Mouse (Mus musculus) adrenal gland, adult (tissue): ENCODE data around the gene Dcst1.

Source experiments
- DNase-seq, 2 experiments: peaks; one replicate each; pipeline ENCODE4 v3.0.0; 2022 to 2023; ENCODE audit warnings: low spot score in 1 of 2; ENCODE audit not compliant: inconsistent age in 2 of 2

The Dcst1 gene

DNA sequence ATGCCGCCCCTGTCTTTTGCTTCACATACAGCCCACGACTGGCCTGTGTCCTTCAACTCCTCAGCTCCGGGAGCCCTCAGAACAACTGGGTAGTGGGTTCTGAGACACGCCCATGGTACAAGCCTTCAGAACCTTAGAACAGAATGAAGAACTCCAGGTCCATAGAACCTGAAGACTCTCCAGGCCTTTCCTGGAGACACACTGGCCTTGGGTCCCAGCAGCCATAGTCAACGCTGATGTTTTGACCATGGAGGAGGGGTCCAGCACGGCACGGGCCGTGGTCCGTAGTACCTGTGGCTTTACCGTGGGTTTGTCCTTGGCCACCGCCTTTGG is at the start of gene Dcst1:
TSS of gene Dcst1 (minus strand) at position 101 of the 333 bp plus-strand sequence.
- no peak for DNase-seq

DNA sequence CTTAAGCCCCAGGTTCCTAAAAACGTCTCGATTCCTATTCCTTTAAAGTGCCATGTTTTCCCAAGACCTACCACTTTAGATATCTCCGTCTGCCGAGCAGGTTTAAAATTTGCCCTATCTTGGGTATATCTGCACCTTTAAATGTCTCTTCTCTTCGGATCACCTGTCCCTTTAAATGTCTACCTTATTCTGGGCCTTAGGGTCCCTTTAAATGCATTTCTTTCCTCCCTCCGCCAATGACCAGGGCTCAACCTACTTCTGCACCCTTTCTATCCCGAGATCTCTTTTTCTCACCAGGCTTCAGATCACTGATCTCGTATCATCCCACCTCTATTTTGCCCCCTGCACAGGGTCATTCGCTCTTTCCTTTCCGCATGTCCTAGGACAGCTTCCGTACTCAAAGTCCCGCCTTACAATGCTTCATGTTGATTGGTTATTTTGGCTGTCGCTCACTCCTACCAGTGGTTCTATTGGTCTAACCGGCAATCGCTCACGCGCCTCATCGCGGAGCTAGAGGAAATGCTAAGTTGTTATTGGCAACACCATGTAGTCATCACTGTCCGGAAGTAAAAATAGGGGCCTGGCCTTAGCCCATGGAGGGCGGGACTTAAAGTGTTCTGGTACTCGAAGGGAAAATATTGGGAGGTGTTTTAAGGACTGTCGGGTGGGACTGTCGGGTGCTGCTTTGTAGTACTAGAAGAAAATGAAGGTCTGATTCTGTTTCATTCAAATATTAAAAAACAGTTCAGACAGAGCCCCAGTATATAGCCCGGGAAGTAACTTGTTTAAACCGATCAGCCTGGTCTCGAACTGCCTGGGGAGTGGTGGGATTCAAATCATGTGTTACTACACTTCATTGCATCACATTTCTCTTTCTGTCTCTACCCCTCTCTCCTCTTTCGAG is 46.7 kb upstream of the Dcst1 start, which contains the start of gene Flad1:
TSS of gene Flad1 (minus strand) at position 381 of the 904 bp plus-strand sequence.
- peak; percentile 98 to 100 for DNase-seq

DNA sequence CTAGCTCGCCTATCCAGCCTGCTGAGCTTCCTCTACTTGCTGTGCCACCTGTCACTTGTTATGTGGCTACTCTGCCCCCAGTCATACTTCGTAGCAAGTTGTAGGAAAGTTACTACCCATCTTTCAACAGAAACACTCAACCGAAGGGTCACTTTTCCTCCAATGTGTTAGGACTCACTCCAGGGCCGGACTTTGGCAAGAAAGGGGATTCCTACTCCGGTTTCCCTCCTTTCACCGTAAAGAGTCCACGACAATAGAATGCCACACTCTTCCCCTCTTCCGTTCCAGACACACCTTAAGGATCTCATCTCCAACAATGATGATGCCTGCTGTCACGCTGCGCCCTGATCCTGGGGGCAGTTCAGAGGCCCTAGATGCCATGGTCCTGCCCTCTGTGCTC is 45.8 kb upstream of the Dcst1 start:
- DNase-seq: peak in 1 of 2 experiments; percentile 51

GRCm38 (mm10) chr3:89409701-89410100 is 44.6 kb upstream of the Dcst1 start:
- DNase-seq: no peak

- no peak for DNase-seq
Measured at GRCm38 (mm10) chr3:89408448-89408847, 43.4 kb upstream of the Dcst1 start.

GRCm38 (mm10) chr3:89406887-89407286 is 41.8 kb upstream of the Dcst1 start:
- no peak for DNase-seq

DNA sequence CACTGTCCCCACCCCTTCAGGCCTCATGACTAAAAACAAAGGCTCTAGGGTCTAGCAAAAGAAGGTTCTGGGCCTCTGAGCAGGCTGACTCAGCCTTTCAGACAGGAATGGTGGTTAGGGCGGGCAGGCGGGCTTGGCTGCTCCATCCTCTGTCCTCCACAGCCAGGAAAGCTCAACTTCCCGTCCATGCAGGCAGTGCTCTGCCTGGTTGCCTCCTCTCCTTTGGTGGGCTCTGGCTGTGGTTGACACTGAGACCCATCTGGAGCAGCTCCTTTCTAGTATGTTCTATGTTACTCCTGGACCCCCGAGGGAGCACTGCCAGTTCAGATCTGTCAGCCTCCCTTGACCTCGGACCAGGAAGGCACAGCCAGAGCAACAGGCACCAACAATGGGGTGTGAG is 37.6 kb upstream of the Dcst1 start, which contains the start of gene Lenep:
TSS of gene Lenep (minus strand) at position 101 of the 400 bp plus-strand sequence.
- DNase-seq: no peak

DNA sequence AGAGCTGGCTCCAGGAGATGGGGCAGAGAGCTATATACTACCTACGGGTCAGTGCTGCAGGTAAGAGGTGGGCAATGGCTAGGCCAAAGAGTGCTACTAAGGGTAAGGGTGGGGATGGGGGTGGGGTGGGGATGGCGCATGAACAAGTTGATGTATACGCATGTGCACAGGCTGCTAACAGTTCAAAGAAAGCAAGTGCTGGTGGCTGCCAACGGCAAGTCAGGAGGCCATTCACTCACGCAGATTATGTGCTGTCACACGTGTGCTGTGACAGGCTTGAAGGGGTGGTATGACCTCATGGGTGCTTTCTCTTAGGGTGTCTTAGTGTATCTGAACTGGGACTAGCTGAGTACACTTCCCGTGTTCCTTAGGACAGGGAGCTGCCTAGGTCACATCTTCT is 36.3 kb upstream of the Dcst1 start:
- DNase-seq: no peak

DNA sequence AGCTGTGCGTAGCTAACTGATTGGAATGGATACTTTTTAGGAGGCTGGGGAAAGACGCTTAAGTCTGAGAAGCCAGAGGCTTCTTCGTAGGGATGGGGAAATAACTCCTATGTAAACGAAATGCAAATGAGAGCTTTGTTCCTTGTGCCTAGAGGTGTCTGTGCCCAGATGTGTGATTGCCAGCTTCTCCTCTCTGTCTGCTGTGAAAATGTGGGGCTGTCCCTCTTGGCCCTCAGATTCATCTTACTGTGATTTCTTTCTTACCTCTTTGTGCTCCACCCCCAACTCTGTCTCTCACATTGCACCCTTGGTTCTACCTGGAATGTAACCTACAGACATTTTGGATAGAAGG is 31.6 kb upstream of the Dcst1 start:
- no peak for DNase-seq

DNA sequence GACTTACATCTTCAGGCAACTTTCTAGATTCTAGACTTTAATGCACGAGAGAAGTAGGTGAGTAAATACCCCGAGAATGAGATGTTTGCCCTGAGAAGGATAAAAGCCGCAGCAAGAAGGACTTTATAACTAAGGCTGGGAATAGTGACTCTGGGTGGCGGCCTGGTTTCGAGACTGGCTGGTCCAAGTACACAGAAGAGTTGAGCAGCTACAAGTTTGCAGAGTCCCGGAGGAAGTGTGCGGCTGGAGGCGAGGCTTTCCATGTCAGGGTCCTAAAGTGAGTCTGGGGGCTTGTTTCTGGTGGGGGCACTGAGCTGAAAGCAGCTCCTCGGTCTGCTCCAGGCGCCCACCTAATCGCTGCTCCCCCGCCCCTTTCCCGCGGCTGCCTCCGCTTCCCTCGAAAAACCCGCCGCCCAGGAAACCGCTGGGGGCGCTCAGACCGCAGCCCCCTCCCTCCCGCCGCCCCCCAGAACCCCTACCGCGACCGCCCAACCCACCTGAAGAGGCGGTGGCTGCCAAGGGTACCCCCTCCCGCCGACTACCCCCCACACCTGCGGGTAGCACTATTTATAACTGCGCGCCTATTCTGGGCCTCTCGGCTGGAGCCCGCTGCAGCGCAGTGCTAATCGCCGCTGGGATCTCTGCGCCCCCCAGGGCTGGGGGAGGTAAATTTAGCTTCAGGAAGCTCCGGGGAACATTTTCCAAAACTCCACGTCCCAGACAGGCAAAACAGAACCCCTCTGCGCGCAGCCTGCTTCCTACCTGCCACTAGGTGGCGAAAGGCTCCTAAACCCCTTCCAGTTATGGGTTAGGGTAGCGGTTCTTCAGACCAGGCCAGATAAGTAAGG is 31.0 kb upstream of the Dcst1 start:
- peak; percentile 79 to 94 for DNase-seq

GRCm38 (mm10) chr3:89395419-89395805 is 30.4 kb upstream of the Dcst1 start:
- DNase-seq: peak in 1 of 2 experiments; percentile 57

- peak; percentile 90 to 96 for DNase-seq
Measured at GRCm38 (mm10) chr3:89394894-89395256, 29.8 kb upstream of the Dcst1 start.

GRCm38 (mm10) chr3:89394006-89394893 is 29.2 kb upstream of the Dcst1 start, which contains the start of gene Zbtb7b:
TSS of gene Zbtb7b (minus strand) at chr3:89394776.
- peak; percentile 93 to 96 for DNase-seq

- peak; percentile 99 to 100 for DNase-seq
Measured at GRCm38 (mm10) chr3:89393605-89394004, 28.6 kb upstream of the Dcst1 start.

- peak; percentile 71 to 86 for DNase-seq
Measured at GRCm38 (mm10) chr3:89392871-89393311, 27.8 kb upstream of the Dcst1 start.

DNA sequence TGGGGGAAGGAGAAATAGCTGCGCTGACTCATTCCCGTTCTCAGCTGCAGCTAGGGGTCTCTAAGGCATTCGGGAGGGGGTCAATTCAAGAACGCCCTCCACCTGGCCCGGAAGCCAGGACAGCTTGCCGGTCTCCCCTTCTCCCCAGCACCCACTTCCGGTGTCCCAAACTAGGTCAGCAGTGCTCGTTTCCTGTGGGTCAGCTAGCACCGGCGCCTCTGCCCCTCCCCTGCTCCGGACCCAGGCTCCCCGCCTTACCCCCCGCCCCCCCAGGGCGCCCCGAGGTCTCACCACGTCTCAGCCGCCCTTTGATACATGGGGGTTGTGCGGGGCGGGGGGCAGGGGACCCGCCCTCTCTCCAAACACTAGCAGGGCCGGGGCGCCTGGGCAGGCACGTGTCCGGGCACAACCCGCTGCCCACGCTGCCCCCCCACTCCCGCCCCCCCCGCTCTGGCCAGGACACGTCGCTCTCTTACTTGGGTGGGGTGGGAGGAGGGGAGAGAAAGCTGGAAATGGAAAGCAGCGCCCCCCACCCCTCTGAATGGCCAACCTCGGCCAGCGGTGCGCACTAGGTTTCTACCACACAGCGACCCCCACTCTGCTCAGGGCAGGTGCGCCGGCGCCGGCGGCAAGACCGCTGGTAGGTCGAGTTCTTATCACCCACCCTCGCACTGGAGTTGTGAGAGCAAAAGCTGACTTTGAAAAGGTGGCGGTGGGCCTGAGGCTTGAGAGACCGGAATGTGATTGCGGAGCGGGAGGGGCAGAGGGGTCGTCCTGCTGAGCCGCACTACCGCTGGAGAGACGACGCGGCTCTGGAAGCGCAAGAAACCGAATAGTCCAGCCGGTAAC is 26.8 kb upstream of the Dcst1 start:
- DNase-seq: peak; percentile 87 to 95

DNA sequence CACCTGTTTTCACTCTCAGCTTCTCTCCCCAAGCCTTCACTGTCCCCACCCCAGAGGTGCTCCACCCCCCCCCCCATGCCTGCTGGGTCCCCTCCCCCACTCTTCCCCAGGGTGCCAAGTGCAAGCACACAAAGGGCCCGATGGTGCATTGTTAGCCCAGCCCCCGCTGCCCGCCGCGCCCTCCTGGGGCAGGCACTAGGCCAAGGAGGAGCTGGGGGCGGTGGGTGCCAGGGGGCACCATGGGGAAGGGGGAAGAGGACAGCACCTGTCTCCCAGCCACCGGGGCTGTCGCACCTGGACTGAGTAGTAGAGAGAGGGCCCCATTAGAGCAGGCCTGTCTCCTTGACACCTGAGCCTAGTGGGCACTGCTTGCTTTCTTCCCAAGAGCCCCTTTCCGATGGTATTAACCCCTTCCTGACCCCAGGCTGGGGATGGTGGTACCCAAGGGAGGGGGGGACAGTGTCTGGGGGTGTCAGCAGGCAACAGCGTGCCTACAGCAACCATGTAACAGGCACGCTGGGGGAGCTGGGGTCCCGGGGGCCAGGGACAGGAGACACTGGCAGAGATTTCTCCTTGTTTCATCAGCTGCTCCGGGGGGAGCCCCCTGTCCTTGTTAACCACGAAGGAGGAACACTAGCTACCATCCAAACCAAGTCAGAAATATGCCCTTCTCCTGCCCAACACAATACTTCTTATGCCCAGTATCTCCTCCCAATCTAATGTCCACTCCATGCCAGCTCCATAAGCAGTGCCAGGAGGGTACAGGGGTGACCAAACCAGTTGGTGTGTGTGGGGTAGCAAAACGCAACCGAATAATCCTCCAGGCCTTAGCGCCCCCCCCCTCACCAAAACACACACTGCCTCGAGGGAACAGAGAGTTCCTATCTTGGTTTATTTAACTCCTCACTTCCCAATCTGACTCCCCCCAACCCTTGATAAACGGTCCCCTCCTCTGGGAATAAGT is 25.9 kb upstream of the Dcst1 start:
- DNase-seq: peak; percentile 61 to 82

DNA sequence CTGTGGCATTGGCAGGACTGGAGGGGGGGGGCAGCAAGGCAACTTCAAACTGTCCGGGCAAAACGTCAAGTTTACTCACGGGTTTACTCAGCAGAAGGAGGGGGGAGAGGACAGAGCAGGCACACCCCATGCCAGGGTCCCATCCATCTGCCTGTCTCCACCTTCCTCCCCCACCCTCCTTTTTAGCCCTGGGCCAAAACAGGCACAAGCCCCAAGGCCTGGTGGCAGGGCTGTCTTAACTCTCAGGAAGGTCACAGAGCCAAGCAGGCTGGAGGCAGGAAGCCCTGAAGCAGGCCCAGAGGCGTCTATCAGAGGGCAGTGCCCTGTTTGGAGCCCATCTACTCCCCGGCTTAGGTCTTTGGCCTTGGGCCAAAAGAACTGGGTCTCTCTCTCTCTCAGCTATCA is 25.1 kb upstream of the Dcst1 start:
- peak; percentile 86 to 93 for DNase-seq
